Mouse (Mus musculus) heart, postnatal 0 days (tissue): ENCODE results near the gene Cep57l1. TPM values are rescaled to one million over a fixed set of nuclear protein-coding genes. Genes with fewer than 3 reads are reported as not detected.
"Not testable (repeated sequence)": the region's sequence is repeated elsewhere in the genome, so short reads cannot be mapped to it uniquely, and the experiment has no call there.

Experiments used
- ATAC-seq: fragments of 200-750 bp; cut with Nextera tagmentation; 2 replicates; pipeline ENCODE4 v1.8.0; 2017; ENCODE audit warnings: low read depth, moderate number of reproducible peaks, moderate library complexity; ENCODE audit not compliant: insufficient read depth
- DNase-seq: peaks from one replicate; pipeline ENCODE4 v3.0.0-alpha.2; 2016; ENCODE audit warnings: low spot score
- H3K27ac ChIP-seq: fragments of 300-500 bp; sonication (generic); 2 replicates; pipeline ENCODE4 v1.5.1; 2014; ENCODE audit warnings: low read depth, mild to moderate bottlenecking
- H3K27me3 ChIP-seq: fragments of 300-500 bp; sonication (generic); 2 replicates; pipeline ENCODE4 v1.6.1; 2014; ENCODE audit warnings: low read length, mixed read lengths; ENCODE audit not compliant: control insufficient read depth, insufficient read depth
- H3K36me3 ChIP-seq: fragments of 300-500 bp; sonication (generic); replicated peaks from 2 replicates; pipeline ENCODE4 v1.6.1; 2014; ENCODE audit warnings: low read length, mixed read lengths; ENCODE audit not compliant: control insufficient read depth, insufficient read depth
- H3K4me1 ChIP-seq: fragments of 300-500 bp; sonication (generic); 2 replicates; pipeline ENCODE4 v1.6.1; 2014; ENCODE audit warnings: antibody characterized with exemption; ENCODE audit not compliant: control insufficient read depth, insufficient read depth
- H3K4me2 ChIP-seq: fragments of 300-500 bp; sonication (generic); 2 replicates; pipeline ENCODE4 v1.6.1; 2014; ENCODE audit warnings: low read depth, mild to moderate bottlenecking, low read length, moderate library complexity
- H3K4me3 ChIP-seq: fragments of 300-500 bp; sonication (generic); 2 replicates; pipeline ENCODE4 v1.5.1; 2014; ENCODE audit warnings: low read depth, low read length
- H3K9ac ChIP-seq: fragments of 300-500 bp; sonication (generic); replicated peaks from 2 replicates; pipeline ENCODE4 v1.6.1; 2014; ENCODE audit warnings: low read depth, low read length, mixed read lengths
- H3K9me3 ChIP-seq: fragments of 300-500 bp; sonication (generic); replicated peaks from 2 replicates; pipeline ENCODE4 v1.6.1; 2016; ENCODE audit warnings: low read length; ENCODE audit not compliant: control insufficient read depth
- CTCF ChIP-seq: IDR thresholded peaks from 2 replicates; pipeline ENCODE4 v1.5.1; 2016; ENCODE audit warnings: antibody characterized with exemption, control low read depth, low read depth
- EP300 ChIP-seq: IDR thresholded peaks from 2 replicates; pipeline ENCODE4 v1.6.1; 2016; ENCODE audit warnings: antibody characterized with exemption, low read depth
- WGBS: fragments of 180-500 bp; shearing (Covaris S2); extraction: QIAGEN DNeasy Blood & Tissue Kit; methylation state at CpG from one replicate; pipeline ENCODE4 v1.1.7; 2014; 5-methylcytosine and 5-hydroxymethylcytosine counted together
- polyA plus RNA-seq: library from polyadenylated mRNA; unstranded; fragments of >200 nt; fragmentation: Nextera tagmentation; extraction: Ambion mirVana; gene quantifications from 2 replicates; pipeline ENCODE4 v1.2.1, GENCODE M21; 2015
- total RNA-seq: library from RNA; depleted of rRNA; stranded (reverse); fragments of >200 nt; gene quantifications from 2 replicates; pipeline ENCODE4 v1.2.3, GENCODE M21; 2014; ENCODE audit warnings: low replicate concordance

The Cep57l1 gene
- total and polyA plus RNA-seq, 2 experiments from 2014 or later: 7.1 to 15.0 TPM

DNA sequence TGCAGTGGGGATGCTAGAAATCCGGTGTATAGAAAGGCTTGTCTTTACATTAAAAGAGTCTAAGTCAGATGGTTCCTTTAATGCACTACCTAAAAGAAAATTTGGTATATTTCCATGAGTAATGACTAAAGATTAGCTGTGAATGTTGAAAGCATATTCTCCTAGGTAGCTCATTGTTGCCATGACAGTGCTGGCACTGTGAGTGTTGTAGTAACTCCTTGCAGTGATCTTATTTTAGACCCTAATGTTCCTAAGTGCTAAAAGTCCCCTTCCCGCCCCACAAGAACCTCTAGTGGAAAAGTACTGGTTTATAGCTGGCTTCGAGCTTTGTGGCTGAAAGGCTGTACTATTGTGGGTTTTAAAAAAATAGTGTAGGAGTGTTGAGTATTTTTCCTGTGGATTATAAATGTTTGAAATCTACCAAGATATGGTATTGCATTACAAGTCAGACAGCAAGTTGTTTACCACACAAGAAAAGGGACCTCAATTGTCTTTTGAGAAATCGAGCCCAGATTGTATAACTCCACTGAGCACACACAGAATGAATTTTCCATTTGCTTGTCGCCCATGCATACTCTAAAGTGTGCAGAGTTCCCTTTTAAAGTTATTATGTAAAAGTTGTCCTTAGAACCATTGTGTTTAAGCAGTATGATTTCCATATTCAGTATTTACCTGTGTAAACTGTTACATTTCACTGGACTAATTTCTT is 13.1 kb upstream of the Cep57l1 start:
- Histone ChIP-seq H3K27me3 (no peaks in the 10 kb centered on the region), H3K4me3 (no peak overlapping the region), H3K27ac (peak overlapping the region; percentile 69), H3K4me1 (peaks cover 26% of the 10 kb centered on the region), H3K9ac (no peak overlapping the region), H3K4me2 (0 out of 2 replicates have a peak overlapping the region, but pooled peaks have one; percentile 2), H3K36me3 (no peaks in the 10 kb centered on the region), H3K9me3 (no peaks in the 10 kb centered on the region)
- TF ChIP-seq CTCF: no peak
- TF ChIP-seq EP300: no peak
- ATAC-seq (peak; percentile 53), DNase-seq (peak; percentile 66)
- WGBS: 51% methylated on average over 5 of the region's 5 CpGs

DNA sequence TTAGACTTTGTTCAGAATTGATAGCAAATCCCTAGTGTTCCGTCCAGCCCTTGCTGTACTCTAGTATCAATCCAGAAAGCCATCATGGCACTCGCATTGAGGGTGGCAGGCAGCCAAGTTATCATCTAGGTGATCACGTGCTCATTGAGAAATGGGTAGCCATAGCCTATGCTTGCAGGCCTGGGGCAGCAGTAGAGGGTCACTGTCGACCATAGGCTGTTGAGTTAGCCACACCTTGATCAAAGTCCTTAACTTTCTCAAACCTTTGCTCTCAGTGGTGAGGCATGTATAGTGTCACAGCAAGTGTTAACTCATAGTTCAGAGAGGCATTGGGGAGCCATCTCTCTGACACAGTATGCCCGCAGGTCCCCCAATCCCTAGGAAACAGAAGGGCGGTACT is 11.5 kb upstream of the Cep57l1 start:
- Histone ChIP-seq H3K36me3 (no peaks in the 10 kb centered on the region), H3K27me3 (no peaks in the 10 kb centered on the region), H3K27ac (no peak overlapping the region), H3K4me1 (peaks cover 33% of the 10 kb centered on the region), H3K9ac (no peak overlapping the region), H3K9me3 (no peaks in the 10 kb centered on the region), H3K4me3 (no peak overlapping the region), H3K4me2 (no peak overlapping the region)
- ATAC-seq (no peak), DNase-seq (no peak)
- TF ChIP-seq CTCF: no peak
- no peak for TF ChIP-seq EP300
- WGBS: 82% methylated on average over 6 of the region's 6 CpGs

DNA sequence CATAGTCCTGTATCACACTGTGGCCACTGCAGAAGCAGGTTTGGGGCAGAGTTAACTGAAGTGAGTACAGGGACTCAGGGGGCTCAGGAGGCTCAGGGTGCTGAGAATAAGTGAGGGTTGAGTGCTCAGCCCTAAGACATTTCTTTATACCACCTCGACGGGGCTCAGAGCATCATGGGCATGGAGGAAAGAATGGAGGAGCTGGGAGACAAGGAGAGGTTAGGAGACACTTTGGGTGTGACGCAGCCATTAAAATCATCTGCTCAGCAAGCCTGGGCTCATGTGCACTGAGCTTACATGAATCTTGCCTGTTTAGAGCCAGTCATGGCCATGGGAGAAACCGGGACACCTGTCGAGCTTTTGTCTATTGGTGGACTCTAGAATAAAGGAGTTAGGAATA is 10.7 kb upstream of the Cep57l1 start:
- 0 out of 2 replicates have a peak overlapping the region, but pooled peaks have one; percentile 1 for H3K27ac ChIP-seq
- H3K4me2 ChIP-seq: no peak overlapping the region
- TF ChIP-seq EP300: no peak
- no peak for TF ChIP-seq CTCF
- ATAC-seq: no peak
- peaks cover 33% of the 10 kb centered on the region for H3K4me1 ChIP-seq
- no peak overlapping the region for H3K4me3 ChIP-seq
- no peaks in the 10 kb centered on the region for H3K36me3 ChIP-seq
- H3K9ac ChIP-seq: no peak overlapping the region
- no peaks in the 10 kb centered on the region for H3K27me3 ChIP-seq
- 95% methylated on average over 5 of the region's 5 CpGs for WGBS
- DNase-seq: no peak
- no peaks in the 10 kb centered on the region for H3K9me3 ChIP-seq

DNA sequence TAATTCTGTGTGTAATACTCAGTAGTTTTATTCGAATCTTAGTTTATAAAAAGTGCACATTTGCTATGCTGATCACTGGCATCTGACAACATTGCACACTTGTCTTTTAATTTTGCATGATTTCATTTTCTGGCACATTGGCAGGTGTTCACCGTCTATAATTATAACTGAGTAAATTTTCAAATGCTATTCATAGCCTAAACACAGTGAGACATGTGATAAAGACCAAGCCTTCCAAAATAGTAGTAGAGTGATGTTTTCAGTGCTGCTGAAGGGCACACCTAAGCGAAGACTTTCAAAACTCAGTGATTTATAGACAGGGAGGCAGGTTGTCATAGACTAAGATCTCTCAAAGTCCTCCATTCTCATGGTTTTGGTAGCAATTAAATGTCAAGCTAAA is 9.6 kb upstream of the Cep57l1 start:
- Histone ChIP-seq H3K27me3 (no peaks in the 10 kb centered on the region), H3K9ac (no peak overlapping the region), H3K4me3 (no peak overlapping the region), H3K27ac (peak overlapping the region; percentile 56), H3K4me1 (peaks cover 38% of the 10 kb centered on the region), H3K9me3 (no peaks in the 10 kb centered on the region), H3K36me3 (no peaks in the 10 kb centered on the region), H3K4me2 (peak overlapping the region; percentile 25; the same call in 1 of the 2 replicates)
- WGBS: 38% methylated on average over 3 of the region's 3 CpGs
- ATAC-seq (peak; percentile 76), DNase-seq (peak; percentile 82)
- TF ChIP-seq EP300 (no peak), CTCF (no peak)

DNA sequence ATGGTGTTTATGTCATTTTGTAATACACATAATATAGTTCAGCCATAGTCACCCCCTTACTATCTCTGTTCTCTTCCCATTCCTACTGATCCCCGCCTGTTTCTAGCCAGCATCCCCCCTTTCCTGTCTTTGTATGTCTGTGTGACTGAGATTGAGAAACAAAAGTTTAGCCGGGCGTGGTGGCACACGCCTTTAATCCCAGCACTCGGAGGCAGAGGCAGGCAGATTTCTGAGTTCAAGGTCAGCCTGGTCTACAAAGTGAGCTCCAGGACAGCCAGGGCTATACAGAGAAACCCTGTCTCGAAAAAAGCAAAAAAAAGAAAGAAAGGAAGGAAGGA is 9.0 kb upstream of the Cep57l1 start:
- Histone ChIP-seq H3K4me1 (peaks cover 40% of the 10 kb centered on the region), H3K27ac (peak overlapping the region; percentile 54)
- H3K4me3 ChIP-seq, DNase-seq, H3K27me3 ChIP-seq, H3K9ac ChIP-seq, ATAC-seq, H3K36me3 ChIP-seq, H3K4me2 ChIP-seq, H3K9me3 ChIP-seq: not testable (repeated sequence)
- WGBS: 83% methylated on average over 6 of the region's 6 CpGs

- H3K9me3 ChIP-seq: no peaks in the 10 kb centered on the region
- H3K4me1 ChIP-seq: peaks cover 45% of the 10 kb centered on the region
- no peak overlapping the region for H3K4me2 ChIP-seq
- peak overlapping the region; percentile 54; the same call in 1 of the 2 replicates for H3K27ac ChIP-seq
- no peak overlapping the region for H3K9ac ChIP-seq
- WGBS: 77% methylated on average over 8 of the region's 8 CpGs
- no peaks in the 10 kb centered on the region for H3K36me3 ChIP-seq
- H3K4me3 ChIP-seq: no peak overlapping the region
- H3K27me3 ChIP-seq: no peaks in the 10 kb centered on the region
- no peak for ATAC-seq
- TF ChIP-seq EP300 (no peak), CTCF (no peak)
- no peak for DNase-seq
Measured at GRCm38 (mm10) chr10:41818036-41818732, 8.5 kb upstream of the Cep57l1 start.
